Comparison of ENCODE assay signal across 13 mouse cellular contexts in the genomic region with DNA sequence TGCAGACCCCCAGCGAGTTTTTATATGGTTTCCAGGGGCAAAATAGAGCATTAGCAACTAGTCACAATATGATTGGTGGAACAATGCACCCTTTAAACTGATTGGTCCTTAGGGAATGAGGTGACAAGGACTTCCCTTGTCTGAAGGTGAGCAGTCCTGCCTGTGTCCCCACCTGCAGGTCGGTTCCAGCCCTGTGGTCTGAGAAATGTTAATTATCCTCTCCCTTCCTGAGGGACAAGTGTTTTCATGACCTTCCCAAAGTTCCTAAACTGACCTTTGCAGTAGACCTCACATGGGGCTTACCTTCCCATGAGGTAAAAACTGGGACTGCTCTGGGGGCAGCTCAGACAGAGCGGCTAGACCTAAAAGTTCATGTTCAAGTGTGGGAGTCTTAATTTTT.
DNase-seq lines count a peak whose midpoint lies in the region; ATAC-seq and TF ChIP-seq lines count a peak whose summit lies in the region.
"Had no signal": no experiment of that assay in that cellular context is flagged by ENCODE, and none has a peak within 500 bp of the region (broad histone marks: within the 10 kb centered on the region; RNA-seq: fewer than 3 reads in every experiment).

No protein-coding gene starts in this region.

- no peaks in the 10 kb centered on the region for H3K36me3 ChIP-seq in heart, postnatal 0 days (replicated peaks; ENCODE audit: control insufficient read depth, insufficient read depth, low read length)
- no peaks in the 10 kb centered on the region for H3K36me3 ChIP-seq in heart, adult 2 months (ENCODE audit: control insufficient read depth, insufficient read depth, low read length)
- H3K36me3 ChIP-seq in ES-Bruce4 (ENCODE audit: control insufficient read depth, insufficient read depth, low read length, poor library complexity, severe bottlenecking) = no peaks in the 10 kb centered on the region
- H3K36me3 ChIP-seq in kidney, postnatal 0 days (ENCODE audit: insufficient read depth, low read length) = no peaks in the 10 kb centered on the region
- H3K36me3 ChIP-seq: embryonic facial prominence, embryonic 12.5 days had no signal

- no peak overlapping the region for H3K9ac ChIP-seq in heart, postnatal 0 days (replicated peaks; ENCODE audit: low read depth, low read length)
- no peak overlapping the region for H3K9ac ChIP-seq in heart, adult 2 months (ENCODE audit: low read depth, low read length)
- no peak overlapping the region for H3K9ac ChIP-seq in ES-Bruce4 (ENCODE audit: low read depth, poor library complexity, severe bottlenecking)
- no peak overlapping the region for H3K9ac ChIP-seq in kidney, postnatal 0 days (ENCODE audit: low read depth, low read length)
- H3K9ac ChIP-seq: embryonic facial prominence, embryonic 12.5 days; hindbrain, embryonic 14.5 days; lung, embryonic 14.5 days had no signal

- peak overlapping the region; percentile 27; the same call in 1 of the 2 replicates for H3K4me2 ChIP-seq in heart, postnatal 0 days (ENCODE audit: low read depth, low read length)
- H3K4me2 ChIP-seq in kidney, postnatal 0 days (ENCODE audit: low read length) = no peak overlapping the region
- H3K4me2 ChIP-seq: liver, embryonic 11.5 days had no signal

- TF ChIP-seq POLR2A in heart, adult 2 months (IDR thresholded peaks at IDR 0.05; ENCODE audit: insufficient read depth, low read depth, low read length) = no peak
- TF ChIP-seq POLR2A in ES-Bruce4 (IDR thresholded peaks at IDR 0.05; ENCODE audit: insufficient read depth, low read length) = no peak

- intact Hi-C loops in heart, adult 2 months (cut with DNase I) = no loop called here
- intact Hi-C loops in gastrocnemius, postnatal 36 days (cut with DNase I) = no loop called here

- TF ChIP-seq CTCF in heart, postnatal 0 days (IDR thresholded peaks at IDR 0.05; ENCODE audit: low read depth) = no peak
- no peak for TF ChIP-seq CTCF in heart, adult 2 months (IDR thresholded peaks at IDR 0.05)
- no peak for TF ChIP-seq CTCF in ES-Bruce4 (IDR thresholded peaks at IDR 0.05; ENCODE audit: low read depth, low read length)
- TF ChIP-seq CTCF in kidney, postnatal 0 days (IDR thresholded peaks at IDR 0.05; ENCODE audit: low read depth) = no peak

- ATAC-seq in heart, postnatal 0 days (ENCODE audit: insufficient read depth, low read depth) = no peak
- ATAC-seq in kidney, postnatal 0 days (replicated peaks; ENCODE audit: low FRiP score, low read depth) = 0 out of 2 replicates have a peak, but pooled peaks have one; percentile 40

- H3K27ac ChIP-seq in heart, postnatal 0 days (ENCODE audit: low read depth) = no peak overlapping the region
- no peak overlapping the region for H3K27ac ChIP-seq in heart, adult 2 months
- H3K27ac ChIP-seq in ES-Bruce4 (ENCODE audit: insufficient read depth, low read length) = peak overlapping the region; percentile 7; the same call in 1 of the 2 replicates
- no peak overlapping the region for H3K27ac ChIP-seq in kidney, postnatal 0 days
- H3K27ac ChIP-seq: embryonic facial prominence, embryonic 12.5 days; hindbrain, embryonic 14.5 days had no signal

- no peaks in the 10 kb centered on the region for H3K4me1 ChIP-seq in heart, postnatal 0 days (ENCODE audit: control insufficient read depth, insufficient read depth)
- no peaks in the 10 kb centered on the region for H3K4me1 ChIP-seq in heart, adult 2 months (ENCODE audit: control insufficient read depth, insufficient read depth, low read length)
- H3K4me1 ChIP-seq in ES-Bruce4 (ENCODE audit: control insufficient read depth, insufficient read depth, low read length) = no peaks in the 10 kb centered on the region
- 0 out of 2 replicates have a peak, but pooled peaks cover 4% of the 10 kb centered on the region for H3K4me1 ChIP-seq in kidney, postnatal 0 days (replicated peaks; ENCODE audit: insufficient read depth, low read length)
- H3K4me1 ChIP-seq: embryonic facial prominence, embryonic 12.5 days had no signal

- H3K4me3 ChIP-seq in heart, postnatal 0 days (ENCODE audit: low read depth, low read length) = no peak overlapping the region
- H3K4me3 ChIP-seq in heart, adult 2 months = no peak overlapping the region
- H3K4me3 ChIP-seq in ES-Bruce4 (ENCODE audit: low read depth, low read length) = no peak overlapping the region
- no peak overlapping the region for H3K4me3 ChIP-seq in kidney, postnatal 0 days (replicated peaks; ENCODE audit: low read depth, low read length)
- H3K4me3 ChIP-seq: embryonic facial prominence, embryonic 12.5 days had no signal

- H3K79me2 ChIP-seq in heart, adult 2 months (replicated peaks; ENCODE audit: control insufficient read depth, insufficient read depth, low read length) = no peaks in the 10 kb centered on the region

- WGBS in heart, postnatal 0 days = 61% methylated on average over 3 of the region's 3 CpGs
- WGBS in heart, adult 2 months = 65% methylated on average over 3 of the region's 3 CpGs
- WGBS in kidney, postnatal 0 days = 35% methylated on average over 3 of the region's 3 CpGs

- no peak for TF ChIP-seq EP300 in heart, postnatal 0 days (IDR thresholded peaks at IDR 0.05; ENCODE audit: low read depth)
- no peak for TF ChIP-seq EP300 in heart, adult 2 months (IDR thresholded peaks at IDR 0.05; ENCODE audit: insufficient read depth, low read depth, low read length)
- TF ChIP-seq EP300 in ES-Bruce4 (IDR thresholded peaks at IDR 0.05; ENCODE audit: insufficient read depth, low read depth, low read length) = peak; percentile 76

- H3K27me3 ChIP-seq in heart, postnatal 0 days (ENCODE audit: control insufficient read depth, insufficient read depth, low read length) = no peaks in the 10 kb centered on the region
- H3K27me3 ChIP-seq in heart, adult 2 months (ENCODE audit: control insufficient read depth, insufficient read depth, low read length) = no peaks in the 10 kb centered on the region
- no peaks in the 10 kb centered on the region for H3K27me3 ChIP-seq in ES-Bruce4 (ENCODE audit: control insufficient read depth, insufficient read depth, low read length, poor library complexity, severe bottlenecking)
- H3K27me3 ChIP-seq in kidney, postnatal 0 days (ENCODE audit: insufficient read depth, low read length) = no peaks in the 10 kb centered on the region
- H3K27me3 ChIP-seq: embryonic facial prominence, embryonic 12.5 days had no signal

- H3K9me3 ChIP-seq in heart, postnatal 0 days (replicated peaks; ENCODE audit: control insufficient read depth, low read length) = no peaks in the 10 kb centered on the region
- H3K9me3 ChIP-seq in ES-Bruce4 (replicated peaks; ENCODE audit: control insufficient read depth, insufficient read depth, low read length, poor library complexity, severe bottlenecking) = no peaks in the 10 kb centered on the region
- H3K9me3 ChIP-seq in kidney, postnatal 0 days (replicated peaks; ENCODE audit: low read length) = no peaks in the 10 kb centered on the region
- H3K9me3 ChIP-seq: embryonic facial prominence, embryonic 12.5 days had no signal

- DNase-seq in embryo, embryonic 10 days (ENCODE audit: low spot score) = peak; percentile 19
- DNase-seq in embryo, embryonic 9.5 days (ENCODE audit: extremely low spot score) = no peak
- no peak for DNase-seq in heart, postnatal 0 days (ENCODE audit: low spot score)
- no peak for DNase-seq in heart, adult 2 months
- DNase-seq in kidney, postnatal 0 days (ENCODE audit: low spot score) = no peak
- no peak for DNase-seq in gastrocnemius, postnatal 36 days
- no peak for DNase-seq in ovary, postnatal 14 days (ENCODE audit: low spot score)
- DNase-seq: layer of hippocampus, adult 9-11 months had no signal
